Mouse (Mus musculus) spleen, postnatal 36 days (tissue): Measurements from ENCODE around the gene Pmfbp1.
"Not testable (repeated sequence)": the region's sequence is repeated elsewhere in the genome, so short reads cannot be mapped to it uniquely, and the experiment has no call there.

Experiments used
- DNase-seq, 2 experiments: peaks; one replicate each; pipeline ENCODE4 v3.0.0; 2022; ENCODE audit warnings: low spot score in 2 of 2, mixed read lengths in 1 of 2

The Pmfbp1 gene

GRCm38 (mm10) chr8:109493727-109494126, at the start of gene Pmfbp1:
Gene Pmfbp1, plus strand, starts transcription at chr8:109494027.
- no peak for DNase-seq

- not testable (repeated sequence) for DNase-seq
These were observed 46.9 kb upstream of the Pmfbp1 start for GRCm38 (mm10) chr8:109446896-109447295.

DNA sequence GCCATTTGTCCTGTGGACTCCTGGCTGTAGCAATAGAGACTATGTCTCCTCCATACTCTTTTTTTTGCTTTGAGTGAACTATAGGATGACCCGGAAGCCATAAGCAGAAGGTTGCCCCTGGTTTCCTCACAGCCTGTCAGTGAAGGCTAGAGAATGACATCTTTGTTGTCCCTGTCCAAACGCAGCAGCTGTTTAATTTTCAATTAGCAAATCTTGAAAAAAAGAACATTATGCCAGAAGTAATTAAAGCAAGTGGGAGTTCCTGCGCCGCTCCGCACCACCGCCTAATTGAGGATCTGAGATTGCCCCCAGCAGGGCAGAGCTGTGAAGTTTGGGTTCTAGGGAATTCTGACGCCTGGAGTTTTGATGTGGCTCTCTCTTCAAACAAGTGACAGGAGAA, 42.8 kb upstream of the Pmfbp1 start:
- DNase-seq: no peak

- peak in 1 of 2 experiments; percentile 22 for DNase-seq
These were observed 38.7 kb upstream of the Pmfbp1 start for GRCm38 (mm10) chr8:109455113-109455512.

DNA sequence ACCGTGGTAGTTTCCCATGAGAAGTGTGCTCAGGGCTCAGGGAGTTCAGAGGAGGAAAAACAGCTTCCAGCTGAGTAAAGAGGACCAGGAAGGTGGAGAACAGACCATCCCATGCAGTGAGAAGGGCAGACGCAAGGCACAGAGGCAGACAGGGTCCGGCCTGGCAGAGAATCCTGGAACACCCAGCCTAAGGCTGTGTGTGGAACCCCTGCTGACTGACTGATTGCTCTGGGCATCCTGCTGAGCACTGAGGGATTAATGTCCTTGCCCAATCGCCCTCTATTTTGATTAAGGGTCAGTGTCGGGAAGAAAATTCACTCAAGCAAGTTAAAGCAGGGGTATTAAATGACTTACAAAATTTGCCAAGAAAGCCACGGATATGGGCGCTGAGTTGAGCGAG, 36.4 kb upstream of the Pmfbp1 start:
- DNase-seq: no peak

GRCm38 (mm10) chr8:109458580-109458979, 35.2 kb upstream of the Pmfbp1 start:
- DNase-seq: peak in 1 of 2 experiments; percentile 13

- DNase-seq: peak in 1 of 2 experiments; percentile 18
These were observed 30.8 kb upstream of the Pmfbp1 start for GRCm38 (mm10) chr8:109463075-109463474.

DNA sequence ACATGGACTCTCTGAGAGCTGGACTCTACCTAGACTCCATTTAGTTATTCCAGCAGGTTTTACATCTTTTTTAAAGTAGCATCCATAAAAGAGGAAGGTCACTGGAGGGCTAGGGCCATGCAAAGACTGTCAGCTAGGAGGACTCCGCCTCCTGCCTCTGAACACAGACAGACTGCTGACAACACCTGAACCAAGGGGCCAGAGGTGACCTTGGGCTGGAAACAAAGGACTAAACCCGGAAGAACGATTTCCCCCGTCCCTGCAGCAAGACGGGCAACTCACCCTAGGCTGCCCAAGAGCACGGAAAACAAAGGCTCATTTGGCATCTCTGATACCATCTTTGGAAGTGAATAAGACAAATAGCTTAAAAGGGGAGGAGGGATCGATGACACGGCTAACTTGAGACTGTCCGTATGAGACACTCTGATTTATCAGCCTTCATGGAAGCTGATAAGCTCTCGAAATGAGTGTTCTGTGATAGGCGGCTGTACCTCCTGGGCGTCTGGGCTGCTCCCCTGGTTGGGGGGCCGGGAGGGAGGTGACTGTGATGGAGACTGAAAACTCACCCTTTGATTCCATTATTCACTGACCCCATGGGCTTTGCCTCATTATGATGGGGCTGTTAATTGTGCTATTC, 30.0 kb upstream of the Pmfbp1 start:
- DNase-seq: no peak

GRCm38 (mm10) chr8:109464451-109464891, 29.4 kb upstream of the Pmfbp1 start:
- no peak for DNase-seq

GRCm38 (mm10) chr8:109465056-109465455, 28.8 kb upstream of the Pmfbp1 start:
- DNase-seq: no peak

DNA sequence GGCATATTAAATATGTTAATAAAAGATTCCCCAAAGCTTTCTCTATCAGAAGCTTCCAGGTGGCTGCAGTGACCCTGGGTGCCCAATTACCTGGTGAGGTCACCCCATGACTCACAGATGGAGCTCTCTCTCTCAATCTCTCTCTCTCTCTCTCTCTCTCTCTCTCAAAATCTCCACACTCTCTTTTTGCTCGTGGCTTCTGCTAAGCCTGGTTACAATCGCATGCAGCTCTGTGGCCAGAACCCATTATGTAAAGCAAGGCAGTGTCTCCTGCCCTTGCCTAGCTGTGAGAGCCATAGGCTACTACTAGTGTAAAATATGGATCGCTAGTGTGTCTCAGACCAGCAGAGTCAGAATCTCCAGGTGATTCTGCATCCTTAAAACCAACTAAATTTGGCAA, 28.1 kb upstream of the Pmfbp1 start:
- no peak for DNase-seq

DNA sequence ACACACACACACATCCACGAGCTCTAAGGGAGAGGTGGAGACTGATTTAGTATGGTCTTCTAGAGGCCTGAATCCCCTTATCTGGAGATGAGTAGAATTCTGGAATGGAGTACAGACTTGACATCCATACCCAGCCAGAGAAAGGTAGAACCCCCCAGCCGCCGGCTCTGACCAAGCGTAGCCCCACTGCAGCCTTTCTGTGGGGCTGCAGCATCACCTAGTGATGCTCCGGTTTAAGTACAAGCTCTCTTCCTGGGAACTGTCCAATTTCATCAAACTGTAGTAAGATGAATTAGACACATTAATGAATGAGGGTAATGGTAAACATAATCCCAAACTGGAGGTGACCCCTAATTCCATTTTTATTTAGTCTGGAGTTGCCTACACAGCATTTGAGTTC, 26.3 kb upstream of the Pmfbp1 start:
- no peak for DNase-seq

DNA sequence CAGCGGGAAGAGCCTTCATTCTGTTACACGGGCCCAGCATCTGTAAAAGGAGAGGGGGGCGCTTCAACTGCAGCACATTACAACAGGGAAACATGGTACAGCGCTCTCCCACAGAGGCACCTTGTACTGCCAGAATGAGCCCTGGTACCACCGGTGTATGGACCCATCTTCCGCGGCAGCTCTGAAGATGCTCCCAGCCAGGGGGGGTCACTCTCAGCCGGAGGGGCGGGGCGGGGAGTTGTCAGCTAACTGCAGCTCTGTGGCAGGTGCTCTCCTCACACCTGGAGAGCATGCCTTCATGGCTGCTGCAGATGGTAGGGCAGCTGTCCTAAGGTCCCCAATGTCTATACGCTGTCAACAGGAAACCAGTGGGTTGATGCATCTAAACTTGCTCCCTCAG, 25.7 kb upstream of the Pmfbp1 start:
- DNase-seq: no peak

- no peak for DNase-seq
These were observed 22.0 kb upstream of the Pmfbp1 start for GRCm38 (mm10) chr8:109471876-109472275.

- no peak for DNase-seq
These were observed 21.4 kb upstream of the Pmfbp1 start for GRCm38 (mm10) chr8:109472400-109472799.

DNA sequence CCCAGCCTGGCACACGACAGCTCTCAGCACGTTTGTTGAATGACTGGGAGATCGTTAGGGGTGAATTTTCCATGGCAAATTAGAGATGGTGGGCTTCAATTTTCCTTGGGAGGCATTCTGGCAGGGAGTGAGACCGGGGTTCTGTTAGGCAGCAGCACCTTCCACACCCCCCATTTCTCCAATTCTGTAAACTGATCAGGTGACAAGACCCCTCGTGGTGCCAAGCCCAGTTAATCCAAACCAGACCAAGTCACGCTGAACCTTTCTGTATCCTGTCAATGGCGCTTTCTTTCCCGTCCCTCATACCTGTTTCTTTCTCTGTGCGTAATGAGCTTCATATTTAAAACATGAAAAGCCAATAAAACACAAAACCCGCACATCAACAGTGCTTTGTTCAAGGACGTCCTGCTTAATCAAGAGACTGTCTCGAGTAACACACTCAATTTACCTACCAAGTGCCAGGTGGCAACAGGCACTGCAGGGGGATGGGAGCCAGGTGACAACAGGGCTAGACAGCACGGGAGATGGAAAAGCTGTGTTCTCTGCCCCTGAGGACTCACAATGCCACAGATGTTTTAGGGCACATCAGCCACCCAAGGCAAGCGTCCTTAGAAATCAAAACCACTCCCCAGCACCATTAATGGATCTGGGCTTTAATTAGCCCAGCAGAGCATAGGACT, 19.2 kb upstream of the Pmfbp1 start:
- no peak for DNase-seq

GRCm38 (mm10) chr8:109475436-109475835, 18.4 kb upstream of the Pmfbp1 start:
- no peak for DNase-seq

DNA sequence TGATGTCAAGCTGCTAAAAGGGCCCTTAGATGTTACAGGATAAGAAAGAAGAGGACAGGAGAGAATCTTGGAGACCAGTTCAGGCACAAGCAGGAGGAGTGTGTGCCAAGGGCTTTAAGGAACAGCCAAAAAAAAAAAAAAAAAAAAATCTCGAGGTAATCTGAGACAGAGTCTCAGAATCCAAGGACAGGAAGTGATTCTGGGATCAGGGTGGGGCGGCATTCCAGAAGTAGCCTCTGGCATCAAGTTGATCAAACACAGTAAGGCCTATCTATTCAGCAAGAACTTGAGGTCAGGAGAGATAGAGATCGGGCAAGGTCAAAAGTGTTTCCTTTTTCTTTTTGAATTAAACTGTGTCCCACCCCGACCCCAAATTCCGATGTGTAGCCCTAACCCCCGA, 15.2 kb upstream of the Pmfbp1 start:
- no peak for DNase-seq

DNA sequence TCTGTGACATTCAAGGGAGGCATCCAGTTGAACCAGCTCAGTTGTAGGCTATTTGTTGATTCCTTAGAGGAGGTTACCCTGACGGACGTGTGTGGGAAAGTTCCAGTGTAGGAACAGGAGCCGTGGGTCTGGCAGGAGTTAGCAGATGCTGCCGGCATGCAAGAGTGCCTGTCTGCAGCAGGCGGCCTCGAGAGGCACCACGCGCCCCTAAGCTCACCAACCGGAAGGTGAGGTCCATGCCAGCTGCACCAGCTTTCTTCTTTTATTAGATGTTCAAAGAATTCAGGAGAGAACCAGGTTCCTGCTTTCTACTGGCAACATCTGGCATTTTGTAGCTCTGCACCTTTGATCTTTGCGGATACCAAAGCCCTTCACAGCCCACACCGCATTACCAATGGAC, 9.1 kb upstream of the Pmfbp1 start:
- no peak for DNase-seq

GRCm38 (mm10) chr8:109485530-109485929, 8.3 kb upstream of the Pmfbp1 start:
- no peak for DNase-seq

- no peak for DNase-seq
These were observed 1.0 kb upstream of the Pmfbp1 start for GRCm38 (mm10) chr8:109492785-109493184.

DNA sequence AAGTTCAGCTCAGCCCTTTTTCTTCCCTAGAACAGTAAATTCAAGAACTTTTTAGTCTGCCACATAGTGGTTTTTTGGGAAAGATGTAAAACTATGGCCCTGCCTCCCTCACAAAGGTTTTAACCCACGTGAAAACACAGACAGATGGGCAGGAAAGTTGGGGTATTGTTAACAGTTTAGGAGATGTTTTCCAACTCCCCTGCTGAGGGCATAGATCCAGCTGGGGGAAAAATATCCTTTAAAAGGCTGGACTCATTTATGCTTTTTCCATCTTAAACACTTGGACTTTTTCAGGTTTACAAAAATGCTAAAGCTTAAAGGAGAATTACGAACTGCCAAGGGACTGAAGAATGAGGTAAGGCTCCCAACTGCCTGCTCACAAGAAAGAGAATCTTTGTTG, 774 bp downstream of the Pmfbp1 start:
- no peak for DNase-seq

DNA sequence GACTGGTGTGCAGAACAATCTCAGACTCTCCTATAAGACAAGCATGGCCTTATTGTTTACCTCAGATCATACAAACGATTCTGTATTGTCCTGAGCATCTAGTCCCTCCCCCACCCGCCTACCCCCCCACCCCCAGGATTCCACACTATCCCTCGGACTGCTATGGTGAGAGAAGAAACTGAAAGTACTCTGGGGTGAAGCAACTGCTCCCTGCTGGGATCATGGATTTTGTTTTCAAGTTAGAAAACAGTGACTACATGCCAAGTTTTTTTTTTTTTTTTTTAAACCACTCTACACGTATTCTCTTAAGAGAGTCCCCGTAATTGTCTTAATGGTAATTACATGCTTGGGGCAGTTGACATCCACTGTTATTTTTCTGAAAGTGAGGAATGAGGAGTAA, 3.6 kb downstream of the Pmfbp1 start:
- no peak for DNase-seq
